Mouse (Mus musculus) adrenal gland, postnatal 10 days (tissue): ENCODE measurements around the gene Gna12. TPM values are rescaled to one million over a fixed set of nuclear protein-coding genes. Genes with fewer than 3 reads are reported as not detected.

ENCODE experiments used
- DNase-seq: peaks from one replicate; pipeline ENCODE4 v3.0.0; 2021; ENCODE audit warnings: mixed read lengths
- total RNA-seq, 2 experiments: library from RNA; stranded (reverse); gene quantifications; 2 replicates each; pipeline ENCODE4 v1.2.3; 2021

Gene Gna12
- total RNA-seq, 2 experiments from 2014 or later: 113 to 121 TPM

DNA sequence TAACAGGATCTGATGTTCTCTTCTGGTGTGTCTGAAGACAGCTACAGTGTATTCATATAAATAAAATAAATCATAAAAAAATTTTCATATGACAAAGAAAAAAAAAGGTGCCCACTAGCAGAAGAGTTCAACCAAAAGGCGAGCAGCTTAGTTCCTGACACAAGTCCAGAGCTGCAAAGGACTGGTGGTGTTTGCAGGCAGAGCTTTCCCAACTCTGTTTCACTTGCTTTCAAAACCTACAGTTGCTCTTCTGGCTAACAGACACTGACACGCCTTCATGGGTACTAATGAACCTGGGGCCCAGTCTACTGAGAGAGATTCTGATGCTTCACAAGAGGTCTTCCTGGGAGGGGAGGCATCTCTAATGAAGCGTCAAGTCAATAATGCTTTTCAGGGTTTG lies 34.2 kb downstream of the Gna12 start:
- DNase-seq: no peak

GRCm38 (mm10) chr5:140795176-140795575 lies 35.1 kb downstream of the Gna12 start:
- no peak for DNase-seq

- no peak for DNase-seq
Measured at GRCm38 (mm10) chr5:140794753-140795152, 35.5 kb downstream of the Gna12 start.

GRCm38 (mm10) chr5:140792233-140792632 lies 38.0 kb downstream of the Gna12 start:
- no peak for DNase-seq

GRCm38 (mm10) chr5:140790937-140791877 lies 39.0 kb downstream of the Gna12 start:
- peak; percentile 66 for DNase-seq

DNA sequence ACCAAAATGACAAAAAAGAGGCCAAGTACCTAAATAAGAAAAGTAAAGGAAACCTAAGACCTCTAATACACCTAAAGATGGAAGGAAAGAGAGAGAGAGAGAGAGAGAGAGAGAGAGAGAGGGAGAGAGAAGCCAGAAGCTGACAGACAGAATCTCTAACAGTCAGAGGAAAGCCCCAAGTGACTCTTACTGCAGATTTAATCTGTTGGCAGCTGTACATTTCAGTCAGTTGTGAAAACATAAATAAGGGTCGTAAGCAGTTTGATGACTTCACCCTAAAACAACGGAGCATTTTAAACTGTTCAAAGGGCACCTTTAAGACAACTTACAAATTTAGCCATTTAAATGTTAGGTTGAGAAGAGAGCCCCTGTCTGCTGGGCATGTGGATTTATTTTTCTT lies 39.8 kb downstream of the Gna12 start:
- no peak for DNase-seq

GRCm38 (mm10) chr5:140789561-140789960 lies 40.7 kb downstream of the Gna12 start:
- no peak for DNase-seq

- DNase-seq: peak; percentile 38
Measured at GRCm38 (mm10) chr5:140785240-140785872, 44.9 kb downstream of the Gna12 start.

- DNase-seq: no peak
Measured at GRCm38 (mm10) chr5:140784288-140784687, 45.9 kb downstream of the Gna12 start.

- DNase-seq: no peak
Measured at GRCm38 (mm10) chr5:140783577-140783976, 46.7 kb downstream of the Gna12 start.

- no peak for DNase-seq
Measured at GRCm38 (mm10) chr5:140781886-140782572, 48.2 kb downstream of the Gna12 start.

GRCm38 (mm10) chr5:140781122-140781521 lies 49.1 kb downstream of the Gna12 start:
- DNase-seq: no peak

DNA sequence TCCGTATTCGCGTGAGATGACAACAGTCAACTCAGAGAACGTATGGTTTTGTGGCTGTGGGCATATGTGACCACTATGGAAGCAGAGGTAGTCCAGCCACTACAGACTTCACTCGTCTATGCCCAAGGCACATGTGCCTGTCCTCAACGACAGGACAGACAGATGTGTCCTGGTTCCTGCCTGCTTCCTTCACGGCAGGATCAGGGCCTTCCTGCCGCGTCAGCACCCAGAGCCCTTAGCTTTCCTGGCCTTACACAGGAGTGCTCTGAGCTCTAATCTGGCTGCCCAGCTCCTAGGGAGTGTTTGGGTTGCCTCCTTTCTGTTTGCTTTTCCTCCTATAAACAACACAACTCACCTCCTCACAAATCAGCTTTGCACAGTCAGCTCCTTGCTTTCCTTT lies 53.3 kb downstream of the Gna12 start:
- no peak for DNase-seq

- no peak for DNase-seq
Measured at GRCm38 (mm10) chr5:140775111-140775510, 55.1 kb downstream of the Gna12 start.

DNA sequence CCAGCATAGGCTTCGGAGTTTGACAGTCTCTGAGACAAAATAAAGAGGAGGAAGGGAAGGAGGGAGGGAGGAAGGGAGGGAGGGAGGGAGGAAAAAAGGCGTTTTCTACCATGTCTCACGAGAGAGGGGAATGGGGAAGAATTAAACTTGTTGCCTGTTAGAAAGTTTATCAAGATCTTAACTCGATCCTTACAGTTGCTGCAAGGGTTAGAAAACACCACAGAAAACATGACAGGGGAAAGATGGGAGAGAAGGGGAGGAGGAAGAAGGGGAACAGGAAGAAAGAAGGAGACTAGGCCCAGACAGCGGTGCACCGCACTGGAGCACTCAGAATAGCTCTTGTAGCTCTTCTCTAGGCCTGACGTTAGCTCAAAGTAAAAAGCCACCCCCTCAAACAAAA lies 58.1 kb downstream of the Gna12 start:
- DNase-seq: no peak

DNA sequence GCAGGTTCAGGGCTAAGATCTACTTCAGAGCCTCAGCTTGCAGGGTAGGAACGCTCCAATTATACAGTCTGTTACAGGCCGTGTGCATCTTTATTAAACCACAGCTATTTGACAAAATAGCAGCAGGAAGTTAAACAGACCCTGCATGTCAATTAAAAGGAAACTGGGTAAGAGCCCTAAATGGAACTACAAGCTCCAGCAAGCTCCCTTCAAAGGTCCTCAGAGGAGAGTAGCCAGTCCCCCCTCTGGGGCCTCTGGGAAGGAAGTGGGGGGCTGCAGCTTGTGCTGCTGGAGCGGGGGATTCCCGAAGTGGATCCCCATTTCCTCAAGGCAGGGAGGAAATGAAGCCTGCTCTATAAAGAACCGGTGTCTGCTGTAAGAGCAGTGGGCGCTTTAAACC lies 58.6 kb downstream of the Gna12 start:
- DNase-seq: no peak

DNA sequence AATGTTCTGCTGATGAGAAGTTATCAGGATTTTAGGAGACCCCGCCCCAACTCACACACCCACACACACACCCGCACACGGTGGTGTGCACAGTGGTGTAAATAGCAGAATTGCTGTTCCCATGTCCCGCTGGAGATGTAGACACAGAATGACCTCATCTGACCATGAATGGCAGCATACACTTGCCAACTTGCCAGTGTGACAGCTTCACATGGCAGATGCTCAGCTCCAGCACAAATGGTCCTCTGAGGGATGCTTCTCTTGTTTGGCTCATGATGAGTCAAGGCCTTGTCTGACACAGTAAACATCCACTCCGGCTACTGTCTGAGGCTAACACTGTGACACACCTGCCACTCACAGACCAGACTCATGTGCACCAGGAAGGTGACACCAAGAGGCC lies 61.9 kb downstream of the Gna12 start:
- DNase-seq: peak; percentile 42

DNA sequence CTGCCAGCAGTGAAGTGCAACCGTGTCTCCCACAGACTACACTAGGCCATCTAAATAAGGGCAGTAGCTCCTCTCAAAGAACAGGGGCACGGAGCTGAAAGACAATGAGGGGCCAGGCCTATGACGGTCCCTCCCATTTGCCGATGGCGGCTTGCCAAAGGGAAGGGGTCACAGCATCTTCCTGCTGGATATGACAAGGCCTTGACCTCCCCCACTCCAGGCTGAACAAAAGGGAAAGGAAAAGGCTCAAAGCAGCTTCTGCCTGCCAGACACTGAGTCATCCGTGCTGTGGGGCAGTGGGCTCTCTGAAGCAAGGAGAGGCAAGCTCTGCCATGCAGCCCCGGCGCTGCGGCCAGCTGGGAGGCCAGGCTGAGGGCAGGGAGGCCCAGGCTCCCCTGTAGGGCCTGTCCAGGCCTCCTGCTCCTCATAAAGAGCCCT lies 62.5 kb downstream of the Gna12 start:
- DNase-seq: peak; percentile 91

GRCm38 (mm10) chr5:140766566-140766965 lies 63.7 kb downstream of the Gna12 start:
- no peak for DNase-seq

DNA sequence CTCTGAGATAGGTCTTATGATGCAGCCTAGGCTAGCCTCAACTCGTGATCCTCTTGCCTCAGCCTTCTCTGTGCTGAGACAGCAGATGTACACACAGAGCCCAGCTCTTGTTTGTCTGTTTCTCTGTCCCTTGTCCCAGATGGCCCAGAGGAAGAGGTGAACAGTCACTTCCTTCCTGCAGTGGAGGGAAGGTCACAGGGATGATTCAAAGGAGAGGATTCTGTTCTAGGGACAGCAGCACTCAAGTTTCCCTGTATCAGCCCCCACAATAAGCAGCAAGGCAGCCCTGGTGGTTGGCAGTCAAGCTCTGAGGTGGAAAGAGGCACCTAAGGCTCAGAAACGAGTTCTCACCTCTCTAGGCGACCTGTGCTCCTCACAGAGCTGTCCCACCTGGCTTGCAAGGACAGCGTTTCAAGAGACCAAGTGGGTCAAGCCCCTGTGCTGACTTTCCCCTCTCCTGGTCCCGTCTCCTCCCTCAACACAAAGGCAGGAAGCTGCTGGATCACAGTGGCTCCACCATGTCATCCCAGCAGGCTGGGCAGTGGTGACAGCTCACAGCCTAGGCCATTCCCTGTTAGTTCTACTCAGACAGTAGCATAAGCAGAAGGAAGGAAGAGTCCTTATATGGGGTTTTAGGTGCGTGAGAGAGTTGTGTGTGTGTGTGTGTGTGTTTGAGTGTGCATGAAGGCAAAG lies 65.2 kb downstream of the Gna12 start:
- DNase-seq: peak; percentile 49

DNA sequence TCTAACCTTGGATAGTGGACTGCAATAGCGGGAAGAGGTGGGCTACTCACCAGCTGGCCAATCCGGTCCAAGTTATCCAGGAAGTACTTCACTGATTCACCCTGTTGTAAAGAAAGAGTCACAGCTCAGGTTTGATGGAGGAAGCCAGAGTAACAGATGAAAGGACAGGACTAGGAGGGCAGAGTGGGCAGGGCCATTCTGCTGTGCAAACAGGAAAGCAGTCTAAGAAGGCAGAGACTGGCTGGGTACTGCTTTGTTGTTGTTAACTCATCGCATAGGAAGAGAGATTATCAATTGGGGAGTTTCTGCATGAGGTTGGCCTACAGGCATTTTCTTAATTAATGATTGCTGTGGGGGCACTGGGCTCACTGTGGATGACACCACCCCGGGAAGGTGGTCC lies 67.7 kb downstream of the Gna12 start:
- no peak for DNase-seq

DNA sequence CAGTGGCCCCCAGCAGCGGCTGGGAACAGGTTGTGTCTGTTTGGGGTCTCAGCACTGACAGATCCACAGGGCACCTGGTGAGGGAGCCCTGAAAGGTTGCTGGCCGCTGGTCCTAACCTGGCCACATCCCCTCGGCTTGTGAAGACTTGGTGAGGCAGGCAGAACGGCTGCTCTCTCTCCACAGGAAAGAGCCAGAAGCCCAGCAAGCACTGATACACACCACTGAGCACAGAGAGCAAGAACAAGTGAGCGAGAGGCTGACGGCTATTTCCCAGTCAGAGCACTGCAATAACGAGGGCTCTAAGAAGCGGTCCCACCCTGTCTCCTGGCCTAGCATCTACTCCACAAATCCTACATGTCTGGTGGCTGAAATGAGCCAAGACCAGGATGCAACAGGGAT lies 71.4 kb downstream of the Gna12 start:
- DNase-seq: no peak
